ENCODE assay signal across 9 mouse cellular contexts in the genomic region with DNA sequence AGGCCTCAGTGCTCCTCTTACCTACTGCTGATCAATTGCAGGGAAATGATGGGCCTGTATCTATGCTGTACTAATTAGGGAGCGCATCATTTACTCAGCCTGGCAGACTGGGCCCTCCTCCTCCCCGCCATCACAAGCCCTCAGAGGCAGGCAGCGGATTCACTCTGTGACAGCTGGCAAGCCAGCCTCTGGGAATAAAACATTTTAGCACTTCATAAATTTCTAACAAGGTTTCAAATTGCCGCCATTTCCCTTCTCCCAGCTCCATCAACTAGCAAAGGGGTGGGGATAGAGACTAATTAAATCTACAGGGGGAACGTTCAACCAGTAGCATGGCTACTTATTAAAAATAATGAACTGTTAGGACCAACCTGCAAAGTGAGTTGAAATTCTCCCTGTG.
DNase-seq lines count a peak whose midpoint lies in the region; ATAC-seq lines count a peak whose summit lies in the region.
"Had no signal": no experiment of that assay in that cellular context is flagged by ENCODE, and none has a peak within 500 bp of the region (broad histone marks: within the 10 kb centered on the region; RNA-seq: fewer than 3 reads in every experiment).

No protein-coding gene starts in this region.

- no peak overlapping the region for H3K4me2 ChIP-seq in neural tube, embryonic 11.5 days (ENCODE audit: low read depth)
- no peak overlapping the region for H3K4me2 ChIP-seq in forebrain, embryonic 15.5 days (replicated peaks)
- no peak overlapping the region for H3K4me2 ChIP-seq in limb, embryonic 11.5 days (ENCODE audit: low read depth, severe bottlenecking)
- no peak overlapping the region for H3K4me2 ChIP-seq in intestine, embryonic 16.5 days (ENCODE audit: low read depth, low read length)
- H3K4me2 ChIP-seq: lung, embryonic 14.5 days had no signal

- H3K4me1 ChIP-seq in neural tube, embryonic 11.5 days (ENCODE audit: control insufficient read depth, insufficient read depth, low read length): no peaks in the 10 kb centered on the region
- peaks cover 25% of the 10 kb centered on the region for H3K4me1 ChIP-seq in forebrain, embryonic 15.5 days
- peaks cover 5% of the 10 kb centered on the region; the same call in 1 of the 2 replicates for H3K4me1 ChIP-seq in limb, embryonic 11.5 days (ENCODE audit: control insufficient read depth, insufficient read depth, low read length)
- H3K4me1 ChIP-seq in intestine, embryonic 16.5 days (ENCODE audit: control insufficient read depth, insufficient read depth, low read length): no peaks in the 10 kb centered on the region

- H3K4me3 ChIP-seq in neural tube, embryonic 11.5 days (ENCODE audit: low read depth, low read length): no peak overlapping the region
- no peak overlapping the region for H3K4me3 ChIP-seq in forebrain, embryonic 15.5 days
- no peak overlapping the region for H3K4me3 ChIP-seq in limb, embryonic 11.5 days (ENCODE audit: low read depth, low read length)
- H3K4me3 ChIP-seq in intestine, embryonic 16.5 days (ENCODE audit: low read length): no peak overlapping the region

- H3K36me3 ChIP-seq in neural tube, embryonic 11.5 days (ENCODE audit: control insufficient read depth, insufficient read depth, low read length): no peaks in the 10 kb centered on the region
- no peaks in the 10 kb centered on the region for H3K36me3 ChIP-seq in forebrain, embryonic 15.5 days
- no peaks in the 10 kb centered on the region for H3K36me3 ChIP-seq in limb, embryonic 11.5 days (ENCODE audit: control insufficient read depth, insufficient read depth, low read length)
- no peaks in the 10 kb centered on the region for H3K36me3 ChIP-seq in intestine, embryonic 16.5 days (ENCODE audit: control insufficient read depth, insufficient read depth, low read length)

- H3K27me3 ChIP-seq in neural tube, embryonic 11.5 days (ENCODE audit: control insufficient read depth, insufficient read depth, low read length): no peaks in the 10 kb centered on the region
- H3K27me3 ChIP-seq in forebrain, embryonic 15.5 days: no peaks in the 10 kb centered on the region
- no peaks in the 10 kb centered on the region for H3K27me3 ChIP-seq in limb, embryonic 11.5 days (ENCODE audit: control insufficient read depth, insufficient read depth, low read length)
- H3K27me3 ChIP-seq in intestine, embryonic 16.5 days (replicated peaks; ENCODE audit: control insufficient read depth, insufficient read depth, low read length): no peaks in the 10 kb centered on the region

- no peak overlapping the region for H3K9ac ChIP-seq in neural tube, embryonic 11.5 days (ENCODE audit: low read length)
- H3K9ac ChIP-seq in forebrain, embryonic 15.5 days (replicated peaks): no peak overlapping the region
- H3K9ac ChIP-seq in limb, embryonic 11.5 days (ENCODE audit: low read length): no peak overlapping the region
- no peak overlapping the region for H3K9ac ChIP-seq in intestine, embryonic 16.5 days (ENCODE audit: low read depth, low read length)
- H3K9ac ChIP-seq: lung, embryonic 14.5 days had no signal

- no peaks in the 10 kb centered on the region for H3K9me3 ChIP-seq in neural tube, embryonic 11.5 days (ENCODE audit: control insufficient read depth, low read length)
- H3K9me3 ChIP-seq in forebrain, embryonic 15.5 days: no peaks in the 10 kb centered on the region
- H3K9me3 ChIP-seq in limb, embryonic 11.5 days (ENCODE audit: control insufficient read depth, low read length): no peaks in the 10 kb centered on the region
- H3K9me3 ChIP-seq in intestine, embryonic 16.5 days (ENCODE audit: control insufficient read depth, low read length): no peaks in the 10 kb centered on the region

- WGBS in neural tube, embryonic 11.5 days: 31% methylated on average over 5 of the region's 5 CpGs
- 17% methylated on average over 5 of the region's 5 CpGs for WGBS in forebrain, embryonic 15.5 days
- WGBS in limb, embryonic 11.5 days: 21% methylated on average over 5 of the region's 5 CpGs
- 62% methylated on average over 5 of the region's 5 CpGs for WGBS in intestine, embryonic 16.5 days

- peak; percentile 68; the same call in 1 of the 2 replicates for ATAC-seq in neural tube, embryonic 11.5 days (ENCODE audit: insufficient read depth, low FRiP score, low TSS enrichment)
- peak; percentile 85 for ATAC-seq in forebrain, embryonic 15.5 days (replicated peaks)
- ATAC-seq in limb, embryonic 11.5 days (ENCODE audit: insufficient number of reproducible peaks, low FRiP score, low TSS enrichment, low read depth): 0 out of 2 replicates have a peak, but pooled peaks have one; percentile 31
- no peak for ATAC-seq in intestine, embryonic 16.5 days

- peak; percentile 14 for DNase-seq in neural tube, embryonic 11.5 days (ENCODE audit: low spot score)
- DNase-seq in neural tube, embryonic 10.5 days (ENCODE audit: extremely low spot score, low spot score): no peak
- DNase-seq in limb, embryonic 11.5 days (ENCODE audit: low spot score): peak; percentile 35
- DNase-seq in telencephalon, adult 2 months (ENCODE audit: low read depth, low spot score): peak; percentile 21
- DNase-seq in spleen, postnatal 4 days (ENCODE audit: low spot score in 2 of 2): no peak
- DNase-seq: lung, embryonic 14.5 days; thymus, adult 2 months had no signal

- H3K27ac ChIP-seq in neural tube, embryonic 11.5 days (ENCODE audit: low read depth, low read length): no peak overlapping the region
- H3K27ac ChIP-seq in forebrain, embryonic 15.5 days (replicated peaks): peak overlapping the region; percentile 65
- no peak overlapping the region for H3K27ac ChIP-seq in limb, embryonic 11.5 days (replicated peaks; ENCODE audit: low read depth, low read length)
- no peak overlapping the region for H3K27ac ChIP-seq in intestine, embryonic 16.5 days (ENCODE audit: low read length)

Comparison
In these comparisons a context has a peak if more than half of its experiments do, and no peak if none do; other contexts are left out.
1. DNase-seq: peak in neural tube, embryonic 11.5 days (single experiment), limb, embryonic 11.5 days (single experiment) and telencephalon, adult 2 months (single experiment); none in neural tube, embryonic 10.5 days (single experiment) and spleen, postnatal 4 days (0 of 2).